Mouse (Mus musculus) CH12.LX (cell line): ENCODE results near the gene Fgf11. TPM values are rescaled to one million over a fixed set of nuclear protein-coding genes. Genes with fewer than 3 reads are reported as not detected.

Experiments
- DNase-seq: peaks from one replicate; pipeline ENCODE4 v3.0.0-alpha.2; 2013; ENCODE audit errors: extremely low read depth
- H3K27ac ChIP-seq: 2 replicates; pipeline ENCODE4 v1.5.1; 2012; ENCODE audit warnings: low read depth, mild to moderate bottlenecking, control low read depth, moderate library complexity; ENCODE audit not compliant: insufficient read depth
- H3K27me3 ChIP-seq: replicated peaks from 2 replicates; pipeline ENCODE3; 2012; ENCODE audit warnings: inconsistent platforms
- H3K36me3 ChIP-seq, 2 experiments: replicated peaks in 1 of 2; 2 replicates each; pipeline versions ENCODE3 to v1.6.1; 2012; ENCODE audit warnings: inconsistent platforms in 1 of 2, low read length in 1 of 2, mild to moderate bottlenecking in 1 of 2, mixed read lengths in 1 of 2, moderate library complexity in 1 of 2; ENCODE audit not compliant: control insufficient read depth in 1 of 2, insufficient read depth in 1 of 2
- H3K4me1 ChIP-seq, 2 experiments: 2 replicates each; pipeline ENCODE4 v1.6.1; 2012; ENCODE audit warnings: inconsistent platforms in 1 of 2, moderate library complexity in 1 of 2; ENCODE audit not compliant: insufficient read depth in 2 of 2, control insufficient read depth in 1 of 2
- H3K4me2 ChIP-seq: 2 replicates; pipeline ENCODE4 v1.6.1; 2012; ENCODE audit warnings: low read depth, mild to moderate bottlenecking, control low read depth; ENCODE audit not compliant: poor library complexity, insufficient read depth, severe bottlenecking
- H3K4me3 ChIP-seq, 3 experiments: fragments of 150-350 bp in 1 of 3; sonication (generic) in 1 of 3; replicated peaks in 1 of 3; 2 replicates each; pipeline versions ENCODE3 to v1.5.1; 2011 to 2012; ENCODE audit warnings: low read depth in 2 of 3, low read length in 2 of 3, mild to moderate bottlenecking in 2 of 3, moderate library complexity in 2 of 3, control low read depth in 1 of 3, improper control_type of control experiment in 1 of 3, inconsistent platforms in 1 of 3, mixed read lengths in 1 of 3; ENCODE audit not compliant: poor library complexity in 1 of 3
- H3K79me2 ChIP-seq: replicated peaks from 2 replicates; pipeline ENCODE4 v1.6.1; 2012; ENCODE audit warnings: mild to moderate bottlenecking, moderate library complexity; ENCODE audit not compliant: control insufficient read depth, poor library complexity, insufficient read depth, severe bottlenecking; ENCODE audit errors: extremely low read depth
- H3K9ac ChIP-seq: 2 replicates; pipeline ENCODE4 v1.6.1; 2012; ENCODE audit warnings: low read depth, mild to moderate bottlenecking, control low read depth, moderate library complexity; ENCODE audit not compliant: insufficient read depth
- H3K9me3 ChIP-seq: replicated peaks from 2 replicates; pipeline ENCODE3; 2012; ENCODE audit warnings: low read length, inconsistent platforms, mixed read lengths
- CHD1 ChIP-seq: IDR thresholded peaks from 2 replicates; pipeline ENCODE4 v1.6.1; 2012; ENCODE audit warnings: low read depth, low read length, improper control_type of control experiment, inconsistent platforms
- CHD2 ChIP-seq: IDR thresholded peaks from 2 replicates; pipeline ENCODE4 v1.6.1; 2011; ENCODE audit warnings: low read length, improper control_type of control experiment
- CTCF ChIP-seq, 2 experiments: IDR thresholded peaks in 1 of 2; conservative IDR thresholded peaks in 1 of 2; 2 replicates each; pipeline ENCODE4 v1.5.1; 2011 to 2012; ENCODE audit warnings: low read depth in 2 of 2, low read length in 2 of 2, improper control_type of control experiment in 1 of 2, inconsistent platforms in 1 of 2, mild to moderate bottlenecking in 1 of 2, moderate library complexity in 1 of 2
- E2F4 ChIP-seq: IDR thresholded peaks from 2 replicates; pipeline ENCODE4 v1.6.1; 2011; ENCODE audit warnings: low read depth, low read length, improper control_type of control experiment; ENCODE audit not compliant: insufficient replicate concordance
- ELF1 ChIP-seq: IDR thresholded peaks from 2 replicates; pipeline ENCODE4 v1.6.1; 2014; ENCODE audit warnings: low read depth, mild to moderate bottlenecking, inconsistent platforms, low read length, improper control_type of control experiment
- GABPA ChIP-seq: IDR thresholded peaks from 2 replicates; pipeline ENCODE4 v1.6.1; 2012; ENCODE audit warnings: low read depth, low read length, improper control_type of control experiment, inconsistent platforms; ENCODE audit not compliant: insufficient replicate concordance
- HCFC1 ChIP-seq: IDR thresholded peaks from 2 replicates; pipeline ENCODE4 v1.6.1; 2012; ENCODE audit warnings: low read depth, mild to moderate bottlenecking, inconsistent platforms, low read length, improper control_type of control experiment
- IRF4 ChIP-seq: IDR thresholded peaks from 2 replicates; pipeline ENCODE4 v1.6.1; 2014; ENCODE audit warnings: low read depth, mild to moderate bottlenecking, inconsistent platforms, low read length, improper control_type of control experiment
- JUN ChIP-seq: IDR thresholded peaks from 2 replicates; pipeline ENCODE4 v1.6.1; 2011; ENCODE audit warnings: low read depth, mild to moderate bottlenecking, low read length, improper control_type of control experiment, moderate library complexity; ENCODE audit not compliant: insufficient read depth
- JUND ChIP-seq: conservative IDR thresholded peaks from 2 replicates; pipeline ENCODE4 v1.6.1; 2011; ENCODE audit warnings: low read depth, low read length, improper control_type of control experiment
- KAT2A ChIP-seq: IDR thresholded peaks from 2 replicates; pipeline ENCODE4 v1.6.1; 2012; ENCODE audit warnings: low read length, improper control_type of control experiment, inconsistent platforms; ENCODE audit not compliant: insufficient replicate concordance
- MAFK ChIP-seq: IDR thresholded peaks from 2 replicates; pipeline ENCODE4 v1.6.1; 2011; ENCODE audit warnings: low read length, improper control_type of control experiment; ENCODE audit not compliant: insufficient replicate concordance
- MAX ChIP-seq: IDR thresholded peaks from 2 replicates; pipeline ENCODE4 v1.6.1; 2011; ENCODE audit warnings: low read length, improper control_type of control experiment
- MAZ ChIP-seq: IDR thresholded peaks from 2 replicates; pipeline ENCODE4 v1.6.1; 2012; ENCODE audit warnings: low read depth, mild to moderate bottlenecking, inconsistent platforms, low read length, improper control_type of control experiment, moderate library complexity
- MEF2A ChIP-seq: IDR thresholded peaks from 2 replicates; pipeline ENCODE4 v1.6.1; 2014; ENCODE audit warnings: low read depth, mild to moderate bottlenecking, inconsistent platforms, low read length, improper control_type of control experiment, borderline replicate concordance
- MYC ChIP-seq: IDR thresholded peaks from 2 replicates; pipeline ENCODE4 v1.6.1; 2011; ENCODE audit warnings: low read depth, mild to moderate bottlenecking, improper control_type of control experiment, low read length
- NRF1 ChIP-seq: IDR thresholded peaks from 2 replicates; pipeline ENCODE4 v1.6.1; 2014; ENCODE audit warnings: low read depth, mild to moderate bottlenecking, inconsistent platforms, low read length, improper control_type of control experiment, moderate library complexity
- PAX5 ChIP-seq: IDR thresholded peaks from 2 replicates; pipeline ENCODE4 v1.6.1; 2012; ENCODE audit warnings: low read length, inconsistent platforms, mixed read lengths
- POLR2A ChIP-seq: IDR thresholded peaks from 2 replicates; pipeline ENCODE4 v1.6.1; 2011; ENCODE audit warnings: low read depth, mild to moderate bottlenecking, improper control_type of control experiment, low read length
- SIN3A ChIP-seq: IDR thresholded peaks from 2 replicates; pipeline ENCODE4 v1.6.1; 2012; ENCODE audit warnings: low read length, improper control_type of control experiment, inconsistent platforms
- TBP ChIP-seq: conservative IDR thresholded peaks from 2 replicates; pipeline ENCODE4 v1.6.1; 2011; ENCODE audit warnings: low read depth, low read length, improper control_type of control experiment
- TCF12 ChIP-seq: IDR thresholded peaks from 2 replicates; pipeline ENCODE4 v1.6.1; 2014; ENCODE audit warnings: low read depth, mild to moderate bottlenecking, inconsistent platforms, low read length, improper control_type of control experiment
- UBTF ChIP-seq: IDR thresholded peaks from 2 replicates; pipeline ENCODE4 v1.6.1; 2012; ENCODE audit warnings: low read depth, mild to moderate bottlenecking, inconsistent platforms, low read length, improper control_type of control experiment, moderate library complexity
- USF1 ChIP-seq: IDR thresholded peaks from 2 replicates; pipeline ENCODE4 v1.6.1; 2014; ENCODE audit warnings: low read depth, mild to moderate bottlenecking, inconsistent platforms, low read length, improper control_type of control experiment
- USF2 ChIP-seq: conservative IDR thresholded peaks from 2 replicates; pipeline ENCODE4 v1.6.1; 2011; ENCODE audit warnings: low read depth, low read length, improper control_type of control experiment
- ZC3H11A ChIP-seq: IDR thresholded peaks from 2 replicates; pipeline ENCODE4 v1.6.1; 2012; ENCODE audit warnings: low read depth, mild to moderate bottlenecking, inconsistent platforms, low read length, improper control_type of control experiment
- ZMIZ1 ChIP-seq: IDR thresholded peaks from 2 replicates; pipeline ENCODE4 v1.6.1; 2012; ENCODE audit warnings: low read depth, mild to moderate bottlenecking, inconsistent platforms, low read length, improper control_type of control experiment
- ZNF384 ChIP-seq: IDR thresholded peaks from 2 replicates; pipeline ENCODE4 v1.6.1; 2012; ENCODE audit warnings: low read depth, low read length, improper control_type of control experiment, inconsistent platforms
- dilution Hi-C: fragments of 300-500 bp; cut with MboI; formaldehyde crosslinking; loops from 2 replicates; pipeline ENCODE4 v1.14.3; 2020; ENCODE audit warnings: low sequenced_read_pairs; ENCODE audit not compliant: extremely low pct_unique_long_range_greater_than_20kb, extremely low pct_ligation_motif_present
- in situ Hi-C: fragments of 300-500 bp; cut with MboI; formaldehyde crosslinking; loops from 3 replicates; pipeline ENCODE4 v1.14.3; 2019; ENCODE audit warnings: low sequenced_read_pairs, low pct_ligation_motif_present, low pct_unique_long_range_greater_than_20kb, mixed read lengths
- polyA plus RNA-seq: library from polyadenylated mRNA; unstranded; fragments of >175 nt; gene quantifications from 2 replicates; pipeline ENCODE4 v1.2.1, GENCODE M21; 2012; ENCODE audit warnings: low read depth; ENCODE audit not compliant: insufficient read length
- total RNA-seq, 2 experiments: library from RNA; depleted of rRNA; stranded (reverse); fragments of 300-350 nt in 1 of 2; fragments of >200 nt in 1 of 2; gene quantifications; 2 replicates each; pipeline ENCODE4 v1.2.3; 2012 to 2014

The Fgf11 gene
- total and polyA plus RNA-seq, 3 experiments: 0.93 to 3.9 (median 1.8) TPM

DNA sequence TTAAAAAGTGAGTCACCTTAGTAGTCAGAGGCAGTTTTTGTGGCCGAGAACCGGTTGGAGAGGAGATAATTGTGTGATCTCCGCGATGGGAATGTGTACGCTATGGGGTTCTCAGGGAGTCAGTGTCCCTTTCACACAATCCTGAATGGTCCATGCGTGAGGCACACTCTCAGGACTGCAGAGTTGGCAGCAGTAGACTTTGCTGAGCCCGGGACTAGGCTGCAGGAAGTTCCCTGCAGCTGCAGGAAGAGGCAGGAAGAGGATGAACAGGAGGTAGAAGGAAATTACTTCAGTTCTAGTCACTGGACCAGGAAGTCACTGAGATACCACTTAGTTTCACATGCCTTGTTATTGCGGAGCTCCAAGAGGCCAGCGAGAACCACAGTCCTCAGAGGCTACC, 47.5 kb upstream of the Fgf11 start:
- H3K36me3 ChIP-seq: peaks cover 0 to 47% of the 10 kb centered on the region in 2 experiments
- H3K4me2 ChIP-seq: no peak overlapping the region
- no peak overlapping the region for H3K27ac ChIP-seq

DNA sequence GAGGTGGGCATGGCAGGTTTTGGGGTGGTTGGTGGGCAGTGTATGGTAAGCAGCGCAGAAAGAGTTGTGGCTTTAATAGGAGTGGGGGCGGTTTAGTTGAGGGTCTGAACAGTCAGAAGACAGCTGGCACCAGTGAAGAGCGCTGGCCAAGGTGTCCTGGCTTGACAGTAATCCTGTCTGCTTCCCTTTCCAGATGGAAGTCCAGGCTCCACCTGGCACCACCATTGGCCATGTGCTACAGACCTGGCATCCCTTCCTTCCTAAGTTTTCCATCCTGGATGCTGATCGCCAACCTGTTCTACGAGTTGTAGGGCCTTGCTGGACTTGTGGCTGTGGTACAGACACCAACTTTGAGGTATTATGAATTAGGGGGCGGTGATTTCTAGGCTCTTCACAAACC, 46.4 kb upstream of the Fgf11 start:
- H3K27ac ChIP-seq: no peak overlapping the region
- H3K4me1 ChIP-seq: peaks cover 5 to 24% of the 10 kb centered on the region in 2 experiments
- H3K9ac ChIP-seq: no peak overlapping the region

More for the DNA sequence above, 47.5 kb upstream of the Fgf11 start:
- H3K9me3 ChIP-seq: no peaks in the 10 kb centered on the region
- dilution Hi-C loops: no loop called here
- no peak overlapping the region for H3K4me3 ChIP-seq
- H3K27me3 ChIP-seq: no peaks in the 10 kb centered on the region
- H3K4me1 ChIP-seq: peaks cover 5 to 23% of the 10 kb centered on the region in 2 experiments
- DNase-seq: no peak
- TF ChIP-seq E2F4 (no peak), MAZ (no peak), MAFK (no peak), CHD1 (no peak), POLR2A (no peak), GABPA (no peak), JUN (no peak), PAX5 (no peak), ZC3H11A (no peak), CTCF (conservative IDR thresholded peaks at IDR 0.05 in 1 of 2, IDR thresholded peaks at IDR 0.05 in 1 of 2; ENCODE audit: low read depth in 2 of 2, low read length in 2 of 2) (no peak), KAT2A (no peak), MEF2A (no peak), ZNF384 (no peak), HCFC1 (no peak), USF1 (no peak), MYC (no peak), ELF1 (no peak), TCF12 (no peak)
- in situ Hi-C loops: no loop called here
- no peak overlapping the region for H3K9ac ChIP-seq
- H3K79me2 ChIP-seq: no peaks in the 10 kb centered on the region

More for the DNA sequence above, 46.4 kb upstream of the Fgf11 start:
- no peaks in the 10 kb centered on the region for H3K27me3 ChIP-seq
- no peak for TF ChIP-seq IRF4
- no peak for TF ChIP-seq MEF2A
- TF ChIP-seq SIN3A: no peak
- no peak for TF ChIP-seq ZMIZ1
- TF ChIP-seq POLR2A: no peak
- no peak for TF ChIP-seq USF2
- TF ChIP-seq HCFC1: no peak
- no peak for TF ChIP-seq JUN
- TF ChIP-seq JUND: no peak
- TF ChIP-seq ELF1: no peak
- no peak for TF ChIP-seq NRF1
- TF ChIP-seq PAX5: no peak
- no peak for TF ChIP-seq TBP
- no peak for TF ChIP-seq MAFK
- TF ChIP-seq CHD2: no peak
- TF ChIP-seq UBTF: no peak
- no peak for TF ChIP-seq MAX
- no peak for TF ChIP-seq ZNF384
- TF ChIP-seq GABPA: no peak
- no peak overlapping the region for H3K4me2 ChIP-seq
- H3K79me2 ChIP-seq: no peaks in the 10 kb centered on the region
- in situ Hi-C loops (no loop called here), dilution Hi-C loops (no loop called here)
- no peak overlapping the region for H3K4me3 ChIP-seq
- no peak for DNase-seq
- H3K9me3 ChIP-seq: no peaks in the 10 kb centered on the region
- peaks cover 0 to 47% of the 10 kb centered on the region in 2 experiments for H3K36me3 ChIP-seq
